Mouse (Mus musculus): ENCODE data around the gene Tmem35b. TPM values are rescaled to one million over a fixed set of nuclear protein-coding genes. Genes with fewer than 3 reads are reported as not detected.
"Not testable (repeated sequence)": the region's sequence is repeated elsewhere in the genome, so short reads cannot be mapped to it uniquely, and the experiment has no call there.

Gene Tmem35b
- 17.7 and 18.9 TPM in 2 replicates for polyA plus RNA-seq (2015; fragmentation: Nextera tagmentation; extraction: Ambion mirVana)

GRCm38 (mm10) chr4:127123391-127123790, at the start of gene Tmem35b:
Gene Tmem35b, plus strand, starts transcription at chr4:127123691.
- H3K36me3 ChIP-seq, result peaks cover 15% of the 10 kb centered on the region
- no peak within 1 kb of the TSS for H3K4me2 ChIP-seq
- H3K4me1 ChIP-seq, result peaks cover 14% of the 10 kb centered on the region
- no peak within 1 kb of the TSS for H3K27ac ChIP-seq (replicated peaks)
- no peak within 1 kb of the TSS for H3K4me3 ChIP-seq (replicated peaks)
- H3K27me3 ChIP-seq (replicated peaks), result no peaks in the 10 kb centered on the region
- no peaks in the 10 kb centered on the region for H3K9me3 ChIP-seq (replicated peaks)
- 98% methylated on average over 5 of the region's 5 CpGs for WGBS
- ATAC-seq (ENCODE audit: low FRiP score), result no peak
- no peak within 1 kb of the TSS for H3K9ac ChIP-seq (replicated peaks)

- no peak for ATAC-seq (ENCODE audit: low FRiP score)
- peaks cover 20% of the 10 kb centered on the region for H3K4me1 ChIP-seq
- 78% methylated on average over 1 of the region's 1 CpGs for WGBS
- H3K4me2 ChIP-seq, result no peak overlapping the region
- H3K36me3 ChIP-seq, result no peaks in the 10 kb centered on the region
- H3K9ac ChIP-seq (replicated peaks), result no peak overlapping the region
- H3K4me3 ChIP-seq (replicated peaks), result no peak overlapping the region
- H3K27ac ChIP-seq (replicated peaks), result no peak overlapping the region
- H3K9me3 ChIP-seq (replicated peaks), result no peaks in the 10 kb centered on the region
- H3K27me3 ChIP-seq (replicated peaks), result no peaks in the 10 kb centered on the region
Observed at GRCm38 (mm10) chr4:127074915-127075314, 48.6 kb upstream of the Tmem35b start.

- WGBS, result under 1% methylated on average over 45 of the region's 46 CpGs
- peak within 1 kb of the TSS; percentile 96 for H3K27ac ChIP-seq (replicated peaks)
- 0 out of 2 replicates have a peak, but pooled peaks cover 3% of the 10 kb centered on the region for H3K36me3 ChIP-seq
- peak within 1 kb of the TSS; percentile 65 for H3K4me2 ChIP-seq
- H3K4me1 ChIP-seq, result peaks cover 25% of the 10 kb centered on the region
- H3K4me3 ChIP-seq (replicated peaks), result peak within 1 kb of the TSS; percentile 58
- H3K9me3 ChIP-seq (replicated peaks), result no peaks in the 10 kb centered on the region
- no peaks in the 10 kb centered on the region for H3K27me3 ChIP-seq (replicated peaks)
- ATAC-seq (ENCODE audit: low FRiP score), result peak; percentile 98
- H3K9ac ChIP-seq (replicated peaks), result peak within 1 kb of the TSS; percentile 54
Observed at GRCm38 (mm10) chr4:127076875-127077548, 46.5 kb upstream of the Tmem35b start, which contains the start of gene Zmym6. Gene Zmym6, plus strand, starts transcription at chr4:127077383.

- H3K4me2 ChIP-seq, result no peak overlapping the region
- peaks cover 25% of the 10 kb centered on the region for H3K4me1 ChIP-seq
- WGBS, result 55% methylated on average over 1 of the region's 1 CpGs
- H3K9me3 ChIP-seq (replicated peaks), result no peaks in the 10 kb centered on the region
- no peaks in the 10 kb centered on the region for H3K27me3 ChIP-seq (replicated peaks)
- 0 out of 2 replicates have a peak, but pooled peaks cover 3% of the 10 kb centered on the region for H3K36me3 ChIP-seq
- H3K9ac ChIP-seq (replicated peaks), result no peak overlapping the region
- no peak overlapping the region for H3K4me3 ChIP-seq (replicated peaks)
- H3K27ac ChIP-seq (replicated peaks), result no peak overlapping the region
- ATAC-seq (ENCODE audit: low FRiP score), result no peak
Observed at GRCm38 (mm10) chr4:127080806-127081205, 42.7 kb upstream of the Tmem35b start.

- Histone ChIP-seq H3K27me3 (replicated peaks) (no peaks in the 10 kb centered on the region), H3K27ac (replicated peaks) (no peak overlapping the region), H3K36me3 (peaks cover 4% of the 10 kb centered on the region; the same call in 1 of the 2 replicates), H3K4me2 (no peak overlapping the region), H3K9me3 (replicated peaks) (no peaks in the 10 kb centered on the region), H3K4me1 (peaks cover 20% of the 10 kb centered on the region), H3K4me3 (replicated peaks) (no peak overlapping the region), H3K9ac (replicated peaks) (no peak overlapping the region)
- no peak for ATAC-seq (ENCODE audit: low FRiP score)
- 90% methylated on average over 2 of the region's 2 CpGs for WGBS
Observed at GRCm38 (mm10) chr4:127083131-127083530, 40.4 kb upstream of the Tmem35b start.

- Histone ChIP-seq H3K4me2 (no peak overlapping the region), H3K9ac (replicated peaks) (no peak overlapping the region), H3K9me3 (replicated peaks) (no peaks in the 10 kb centered on the region), H3K27me3 (replicated peaks) (no peaks in the 10 kb centered on the region), H3K27ac (replicated peaks) (no peak overlapping the region), H3K4me1 (0 out of 2 replicates have a peak, but pooled peaks cover 1% of the 10 kb centered on the region), H3K36me3 (peaks cover 20% of the 10 kb centered on the region), H3K4me3 (replicated peaks) (no peak overlapping the region)
- ATAC-seq (ENCODE audit: low FRiP score), result no peak
- WGBS, result 92% methylated on average over 1 of the region's 1 CpGs
Observed at GRCm38 (mm10) chr4:127085761-127086160, 37.7 kb upstream of the Tmem35b start.

GRCm38 (mm10) chr4:127091188-127091587, 32.3 kb upstream of the Tmem35b start:
- no peak for ATAC-seq (ENCODE audit: low FRiP score)
- Histone ChIP-seq H3K9ac (replicated peaks) (no peak overlapping the region), H3K9me3 (replicated peaks) (no peaks in the 10 kb centered on the region), H3K4me1 (no peaks in the 10 kb centered on the region), H3K27me3 (replicated peaks) (no peaks in the 10 kb centered on the region), H3K27ac (replicated peaks) (no peak overlapping the region), H3K4me2 (no peak overlapping the region), H3K36me3 (peaks cover 32% of the 10 kb centered on the region), H3K4me3 (replicated peaks) (no peak overlapping the region)
- WGBS, result 97% methylated on average over 1 of the region's 1 CpGs

- ATAC-seq (ENCODE audit: low FRiP score), result no peak
- 94% methylated on average over 4 of the region's 4 CpGs for WGBS
- no peak overlapping the region for H3K4me3 ChIP-seq (replicated peaks)
- H3K27ac ChIP-seq (replicated peaks), result no peak overlapping the region
- no peaks in the 10 kb centered on the region for H3K9me3 ChIP-seq (replicated peaks)
- H3K27me3 ChIP-seq (replicated peaks), result no peaks in the 10 kb centered on the region
- no peak overlapping the region for H3K4me2 ChIP-seq
- H3K4me1 ChIP-seq, result no peaks in the 10 kb centered on the region
- peaks cover 20% of the 10 kb centered on the region for H3K36me3 ChIP-seq
- H3K9ac ChIP-seq (replicated peaks), result no peak overlapping the region
Observed at GRCm38 (mm10) chr4:127095090-127095489, 28.4 kb upstream of the Tmem35b start.

GRCm38 (mm10) chr4:127099552-127099951, 23.9 kb upstream of the Tmem35b start:
- peaks cover 28% of the 10 kb centered on the region for H3K36me3 ChIP-seq
- H3K9me3 ChIP-seq (replicated peaks); H3K9ac ChIP-seq (replicated peaks); H3K4me3 ChIP-seq (replicated peaks); H3K4me2 ChIP-seq; H3K27ac ChIP-seq (replicated peaks); H3K27me3 ChIP-seq (replicated peaks); ATAC-seq (ENCODE audit: low FRiP score); H3K4me1 ChIP-seq: not testable (repeated sequence)
- WGBS, result 100% methylated on average over 1 of the region's 2 CpGs

GRCm38 (mm10) chr4:127107566-127107965, 15.9 kb upstream of the Tmem35b start:
- Histone ChIP-seq H3K36me3 (peaks cover 53% of the 10 kb centered on the region), H3K9me3 (replicated peaks) (peaks cover 4% of the 10 kb centered on the region; the same call in 1 of the 2 replicates), H3K4me1 (no peaks in the 10 kb centered on the region), H3K4me3 (replicated peaks) (no peak overlapping the region), H3K27ac (replicated peaks) (no peak overlapping the region), H3K4me2 (no peak overlapping the region), H3K27me3 (replicated peaks) (no peaks in the 10 kb centered on the region), H3K9ac (replicated peaks) (no peak overlapping the region)
- 96% methylated on average over 4 of the region's 4 CpGs for WGBS
- ATAC-seq (ENCODE audit: low FRiP score), result no peak

GRCm38 (mm10) chr4:127110570-127110969, 12.9 kb upstream of the Tmem35b start:
- WGBS, result 75% methylated on average over 4 of the region's 4 CpGs

GRCm38 (mm10) chr4:127124331-127124730, 840 bp downstream of the Tmem35b start:
- no peak overlapping the region for H3K4me2 ChIP-seq
- no peaks in the 10 kb centered on the region for H3K27me3 ChIP-seq (replicated peaks)
- H3K9ac ChIP-seq (replicated peaks), result no peak overlapping the region
- WGBS, result 89% methylated on average over 1 of the region's 1 CpGs
- ATAC-seq (ENCODE audit: low FRiP score), result no peak
- H3K27ac ChIP-seq (replicated peaks), result no peak overlapping the region
- H3K36me3 ChIP-seq, result peaks cover 18% of the 10 kb centered on the region
- H3K9me3 ChIP-seq (replicated peaks), result no peaks in the 10 kb centered on the region
- no peak overlapping the region for H3K4me3 ChIP-seq (replicated peaks)
- H3K4me1 ChIP-seq, result peaks cover 14% of the 10 kb centered on the region

More at GRCm38 (mm10) chr4:127110570-127110969, 12.9 kb upstream of the Tmem35b start:
- H3K36me3 ChIP-seq, result peaks cover 41% of the 10 kb centered on the region
- H3K4me3 ChIP-seq (replicated peaks), result no peak overlapping the region
- peaks cover 4% of the 10 kb centered on the region; the same call in 1 of the 2 replicates for H3K9me3 ChIP-seq (replicated peaks)
- H3K27me3 ChIP-seq (replicated peaks), result no peaks in the 10 kb centered on the region
- no peak for ATAC-seq (ENCODE audit: low FRiP score)
- no peak overlapping the region for H3K9ac ChIP-seq (replicated peaks)
- no peaks in the 10 kb centered on the region for H3K4me1 ChIP-seq
- H3K4me2 ChIP-seq, result no peak overlapping the region
- H3K27ac ChIP-seq (replicated peaks), result no peak overlapping the region

Data from neural tube, embryonic 15.5 days (tissue).